Mouse (Mus musculus) urinary bladder, adult 18-20 months (tissue): ENCODE measurements at regions not wholly inside any gene's neighbourhood (a gene's known extent, or its start where the extent isn't known, plus 50 kb on each side); places are given as distances from the start of the nearest gene placed in this dataset.
A peak's percentile ranks its signal among the peaks of the same experiment; 100 is the strongest.

Source experiments
- DNase-seq, 2 experiments: peaks; one replicate each; pipeline ENCODE4 v3.0.0; 2022; ENCODE audit warnings: low spot score in 2 of 2, mixed read lengths in 2 of 2

GRCm38 (mm10) chr13:85639376-85640229, 350.7 kb upstream of the Rasa1 start:
- no peak for DNase-seq

GRCm38 (mm10) chr13:85629506-85630175, 340.7 kb upstream of the Rasa1 start:
- DNase-seq: peak in 1 of 2 experiments; percentile 36
